Mouse (Mus musculus): ENCODE data around the gene Nxnl1.
"Not testable (repeated sequence)": the region's sequence is repeated elsewhere in the genome, so short reads cannot be mapped to it uniquely, and the experiment has no call there.

Nxnl1 gene

GRCm38 (mm10) chr8:71554644-71555043 lies 11.8 kb downstream of the Nxnl1 start:
- DNase-seq (ENCODE audit: low read depth), result no peak

GRCm38 (mm10) chr8:71554001-71554400 lies 12.4 kb downstream of the Nxnl1 start:
- no peak for DNase-seq (ENCODE audit: low read depth)

GRCm38 (mm10) chr8:71552770-71553169 lies 13.6 kb downstream of the Nxnl1 start:
- no peak for DNase-seq (ENCODE audit: low read depth)

DNA sequence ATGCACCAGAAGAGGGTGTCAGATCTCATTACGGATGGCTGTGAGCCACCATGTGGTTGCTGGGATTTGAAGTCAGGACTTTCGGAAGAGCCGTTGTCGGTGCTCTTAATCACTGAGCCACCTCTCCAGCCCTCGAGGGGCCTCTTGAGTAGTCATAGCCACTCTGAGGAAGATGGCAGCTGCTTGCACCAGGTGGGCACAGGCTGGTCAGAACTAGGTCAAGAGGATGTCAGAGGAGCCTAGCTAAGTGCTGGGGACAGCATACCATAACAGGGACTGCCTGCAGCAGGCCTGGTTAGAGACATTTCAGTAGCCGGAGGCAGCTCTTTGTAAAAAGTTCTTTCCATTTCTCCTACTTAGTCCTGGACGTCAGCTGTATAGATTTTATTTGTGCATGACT lies 15.6 kb downstream of the Nxnl1 start:
- DNase-seq (ENCODE audit: low read depth), result no peak

- DNase-seq (ENCODE audit: low read depth), result no peak
Observed at GRCm38 (mm10) chr8:71547590-71547989, 18.8 kb downstream of the Nxnl1 start.

- DNase-seq (ENCODE audit: low read depth), result no peak
Observed at GRCm38 (mm10) chr8:71545053-71545452, 21.3 kb downstream of the Nxnl1 start.

DNA sequence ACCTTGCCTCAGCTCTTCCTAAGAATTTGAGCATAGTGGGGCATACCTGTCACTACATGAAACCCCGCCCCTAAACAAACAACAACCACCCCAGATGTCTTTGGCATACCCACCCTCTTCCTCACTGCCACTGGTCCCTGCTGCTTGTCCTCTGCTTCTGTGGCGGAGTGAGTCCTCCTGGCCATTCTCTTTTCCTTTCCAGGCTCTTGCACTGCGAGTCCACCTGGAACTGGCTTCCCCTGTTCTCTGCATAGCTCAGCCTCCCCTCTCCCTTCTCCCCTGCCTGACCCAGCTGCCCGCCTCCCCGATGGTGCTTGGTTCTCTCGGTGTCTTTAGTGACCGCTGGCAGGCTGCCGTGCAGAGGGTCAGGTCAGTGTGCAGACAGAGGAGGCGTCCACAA lies 22.6 kb downstream of the Nxnl1 start:
- no peak for DNase-seq (ENCODE audit: low read depth)

DNA sequence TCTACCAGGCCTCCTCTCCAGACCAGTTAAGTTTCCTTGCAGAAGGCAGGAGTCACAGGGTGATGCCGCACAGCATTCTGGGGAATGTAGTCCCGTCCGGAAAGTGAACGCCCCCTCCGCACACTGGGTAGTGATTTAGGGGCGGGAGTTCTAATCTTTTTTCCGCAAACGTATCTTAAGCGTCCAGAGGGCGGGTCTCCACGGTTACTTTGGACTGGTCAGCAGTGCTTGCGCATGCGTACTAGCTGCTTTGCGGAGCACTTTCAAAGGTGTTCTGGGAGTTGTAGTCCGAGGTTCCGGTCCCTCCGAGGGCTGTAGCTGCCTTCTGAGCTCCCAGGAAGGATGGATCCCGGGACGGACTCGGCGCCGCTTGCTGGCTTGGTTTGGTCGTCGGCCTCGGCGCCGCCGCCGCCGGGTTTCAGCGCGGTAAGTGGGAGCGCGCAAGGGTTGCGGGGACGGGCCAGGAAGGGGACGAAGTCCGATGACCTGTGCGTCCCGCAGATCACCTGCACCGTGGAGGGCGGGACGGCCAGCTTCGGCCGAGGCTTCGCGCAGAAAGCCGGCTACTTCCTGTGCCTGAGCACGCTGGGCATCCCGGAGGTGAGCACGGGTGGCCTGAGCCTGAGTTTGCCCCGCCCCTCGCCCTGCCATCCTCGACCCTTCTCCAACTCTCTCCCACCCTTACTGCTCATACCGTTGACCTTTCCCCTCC lies 23.6 kb downstream of the Nxnl1 start, which contains the start of gene Mvb12a:
TSS of gene Mvb12a (plus strand) at position 291 of the 712 bp plus-strand sequence.
- peak; percentile 97 for DNase-seq (ENCODE audit: low read depth)

- DNase-seq (ENCODE audit: low read depth), result peak; percentile 97
Observed at GRCm38 (mm10) chr8:71537028-71537867, 29.2 kb downstream of the Nxnl1 start, which contains the start of gene Bst2. Gene Bst2 (minus strand): TSS chr8:71537456.

DNA sequence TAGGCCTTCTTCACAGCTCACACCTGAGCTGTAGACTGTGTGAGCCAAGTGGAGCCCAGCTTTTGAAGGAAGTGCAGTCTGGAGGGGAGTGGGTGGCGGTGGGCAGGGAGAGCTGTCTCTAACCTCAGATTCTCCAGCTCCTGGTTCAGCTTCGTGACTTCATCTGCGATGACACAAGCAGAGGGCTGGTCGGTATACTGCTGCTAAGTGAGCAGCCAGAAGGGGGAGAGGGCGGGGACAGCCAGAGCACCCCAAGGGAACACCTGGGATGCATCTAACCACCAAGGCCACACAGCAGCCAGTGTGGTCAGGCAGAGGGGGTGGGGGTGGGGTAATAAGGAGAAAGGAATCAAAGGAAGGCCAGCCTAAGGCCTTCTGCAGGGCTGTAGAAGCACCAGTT lies 30.7 kb downstream of the Nxnl1 start:
- no peak for DNase-seq (ENCODE audit: low read depth)

GRCm38 (mm10) chr8:71534263-71534810 lies 32.1 kb downstream of the Nxnl1 start:
- no peak for DNase-seq (ENCODE audit: low read depth)

DNA sequence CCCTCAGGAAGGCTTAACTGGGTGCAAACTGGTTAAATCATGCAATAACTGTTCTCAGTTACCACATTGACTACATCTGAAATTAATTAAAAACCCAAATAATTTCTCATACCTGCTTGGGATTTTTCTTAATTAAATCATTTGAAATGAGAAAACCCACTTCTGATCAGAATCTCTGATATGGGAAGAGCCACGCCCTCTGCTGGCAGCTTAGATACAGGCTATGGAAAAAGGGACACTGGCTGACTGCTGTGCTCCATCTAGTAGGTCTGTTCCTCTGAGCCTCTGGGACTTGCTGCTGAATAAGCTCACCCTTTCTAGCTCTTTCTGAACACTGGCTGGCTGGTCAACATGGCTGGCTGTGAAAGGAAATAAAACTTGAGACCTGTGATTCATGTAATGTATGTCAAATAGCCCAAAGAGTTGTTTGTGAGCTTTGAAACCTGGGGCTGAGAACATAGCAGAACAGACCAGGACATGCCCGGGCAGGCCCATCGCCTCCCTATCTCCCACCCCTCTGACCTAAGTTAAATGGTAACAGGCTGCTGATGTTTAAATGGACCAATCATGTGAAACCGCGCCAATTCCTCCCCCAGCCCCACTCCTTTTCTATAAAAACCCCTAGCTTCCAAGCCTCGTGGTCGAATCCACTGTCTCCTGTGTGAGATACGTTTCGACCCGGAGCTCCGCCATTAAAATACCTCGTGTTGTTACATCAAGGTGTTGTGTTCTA lies 35.5 kb downstream of the Nxnl1 start:
- not testable (repeated sequence) for DNase-seq (ENCODE audit: low read depth)

DNA sequence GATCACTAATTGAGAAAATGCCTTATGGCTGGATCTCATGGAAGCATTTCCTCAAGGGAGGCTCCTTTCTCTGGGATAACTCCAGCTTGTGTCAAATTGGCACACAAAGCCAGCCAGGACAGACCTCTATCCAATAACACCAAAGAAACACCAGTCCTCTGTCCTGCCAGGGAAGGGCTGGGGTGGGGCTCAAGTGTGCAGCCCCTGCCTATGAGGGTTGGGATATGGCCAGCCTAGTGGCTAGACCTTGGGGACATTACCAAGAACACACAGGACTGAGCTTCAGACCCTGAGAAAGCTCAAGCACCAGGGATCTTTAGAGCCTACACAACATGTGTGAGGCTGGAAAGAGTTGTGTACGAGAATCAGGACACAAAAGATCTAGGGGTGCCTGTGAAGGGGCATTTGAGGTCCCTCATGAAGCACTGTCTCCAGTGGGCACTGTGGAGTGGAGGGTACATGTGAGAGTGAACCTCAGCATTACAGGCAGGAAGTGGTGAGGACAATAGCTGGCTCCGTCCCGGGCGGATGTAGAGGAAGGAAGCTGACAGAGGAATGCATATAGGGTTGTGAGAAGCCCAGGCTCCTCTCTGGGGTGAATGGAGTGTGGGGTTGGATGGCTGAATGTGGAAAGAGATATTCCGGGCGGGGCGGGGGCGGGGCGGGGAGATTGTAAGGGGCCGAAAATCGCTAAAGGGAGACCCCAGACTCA lies 37.9 kb downstream of the Nxnl1 start:
- no peak for DNase-seq (ENCODE audit: low read depth)

- DNase-seq (ENCODE audit: low read depth), result no peak
Observed at GRCm38 (mm10) chr8:71527162-71527870, 39.1 kb downstream of the Nxnl1 start.

DNA sequence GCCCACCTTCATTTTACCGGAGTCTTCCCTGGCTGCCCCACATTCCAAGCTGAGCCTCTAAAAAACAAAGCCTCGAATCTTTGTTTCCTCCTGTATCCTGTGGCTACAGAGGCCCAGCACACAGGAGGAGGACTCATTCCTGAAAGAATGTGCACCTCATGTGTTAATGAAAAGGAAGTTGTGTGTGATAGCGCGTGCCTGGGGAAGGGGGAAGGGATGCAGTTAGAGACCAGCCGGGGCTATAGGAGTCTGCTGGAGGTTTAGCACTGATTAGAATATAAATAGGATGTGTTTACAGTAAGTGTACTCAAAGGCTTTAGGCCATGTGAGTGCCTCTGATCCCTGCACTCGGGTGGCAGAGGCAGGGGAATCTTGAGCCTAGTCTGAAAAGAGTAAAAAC lies 40.1 kb downstream of the Nxnl1 start:
- DNase-seq (ENCODE audit: low read depth), result no peak

DNA sequence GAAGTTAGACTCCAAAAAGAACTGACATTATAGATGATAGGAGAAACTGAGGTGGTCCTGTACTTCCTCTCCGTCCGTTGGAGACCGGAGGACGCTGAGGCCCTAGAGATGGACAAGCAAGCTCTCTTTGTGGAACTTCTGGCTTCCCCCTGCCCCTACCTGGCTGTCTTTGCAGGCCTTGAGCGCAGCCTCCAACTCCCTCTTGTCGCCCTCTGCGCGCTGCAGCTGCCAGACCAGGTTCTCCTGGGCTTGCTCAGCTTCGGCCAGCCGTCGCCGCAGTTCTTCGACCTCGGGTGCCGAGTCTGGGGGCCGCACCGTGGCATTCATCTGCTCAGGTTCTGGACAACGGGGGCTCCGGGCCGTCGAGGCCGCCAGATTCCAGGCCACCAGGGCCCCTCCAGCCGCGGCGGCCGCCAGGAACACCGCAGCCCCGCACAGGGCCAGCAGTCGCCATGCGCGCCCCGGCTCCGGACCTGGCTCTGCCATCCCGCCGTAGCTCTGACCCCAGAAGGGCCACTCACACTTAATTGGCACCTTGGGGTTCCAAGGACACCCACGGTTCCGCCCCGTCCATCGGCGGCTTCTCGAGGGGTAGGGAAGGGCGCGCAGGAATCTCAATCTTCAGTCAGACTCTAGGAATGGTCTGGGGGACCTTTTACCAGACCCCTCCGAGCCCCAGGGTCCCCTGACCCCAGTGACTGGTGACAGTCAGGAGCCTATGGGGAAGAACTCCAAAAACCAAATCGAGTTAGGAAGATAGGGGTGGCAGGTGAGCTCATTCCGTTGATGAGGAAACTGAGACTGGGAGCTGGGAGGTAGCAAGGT lies 41.0 kb downstream of the Nxnl1 start, which contains the start of gene Ccdc194:
TSS of gene Ccdc194 (minus strand) at position 486 of the 825 bp plus-strand sequence.
- no peak for DNase-seq (ENCODE audit: low read depth)

DNA sequence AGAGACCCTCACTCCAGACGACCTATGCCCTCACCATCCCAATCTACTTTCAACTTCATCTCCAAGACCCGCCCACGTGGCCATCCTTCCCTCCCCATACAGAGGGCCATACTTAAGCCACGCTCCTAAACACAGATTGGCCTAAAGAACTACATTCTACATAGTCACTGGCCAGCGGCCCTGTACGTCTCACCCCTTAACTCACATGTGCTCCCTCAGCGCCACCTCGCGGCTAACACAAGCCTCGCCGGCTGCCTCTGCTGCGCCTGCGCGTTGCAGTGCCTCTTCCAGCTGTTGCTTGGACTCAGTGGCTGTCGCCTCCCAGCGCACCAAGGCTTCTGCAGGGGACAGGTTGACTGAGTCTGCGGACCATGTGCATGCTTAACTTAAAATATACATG lies 44.8 kb downstream of the Nxnl1 start:
- DNase-seq (ENCODE audit: low read depth), result peak; percentile 93

DNA sequence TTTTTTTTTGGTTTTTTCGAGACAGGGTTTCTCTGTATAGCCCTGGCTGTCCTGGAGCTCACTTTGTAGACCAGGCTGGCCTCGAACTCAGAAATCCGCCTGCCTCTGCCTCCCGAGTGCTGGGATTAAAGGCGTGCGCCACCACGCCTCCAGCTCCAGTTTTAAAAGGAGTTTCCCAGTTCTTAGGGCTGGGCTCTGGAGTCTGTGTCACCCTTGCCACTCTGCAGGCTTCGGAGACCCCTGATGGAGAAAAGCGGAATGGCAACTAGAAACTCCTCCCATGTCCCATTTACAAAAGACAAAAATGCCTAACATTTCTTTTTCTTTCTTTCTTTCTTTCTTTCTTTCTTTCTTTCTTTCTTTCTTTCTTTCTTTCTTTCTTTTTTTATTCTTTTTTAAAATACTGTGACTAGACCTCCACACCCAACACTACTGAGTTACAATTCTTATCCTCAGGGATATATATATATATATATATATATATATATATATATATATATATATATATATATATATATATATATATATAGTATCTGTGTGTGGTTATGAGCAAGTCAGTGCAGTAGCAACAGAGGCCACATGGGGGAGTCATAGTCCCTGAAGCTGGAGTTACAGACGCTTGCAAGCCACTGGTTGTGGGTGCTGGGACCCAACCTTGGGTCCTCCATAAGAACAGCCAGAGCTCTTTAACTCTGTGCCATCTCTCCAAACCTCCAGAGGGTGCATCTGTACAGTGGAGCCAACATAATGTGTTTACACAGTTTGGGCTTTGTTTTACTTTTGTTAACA lies 47.2 kb downstream of the Nxnl1 start:
- DNase-seq (ENCODE audit: low read depth), result peak; percentile 65

DNA sequence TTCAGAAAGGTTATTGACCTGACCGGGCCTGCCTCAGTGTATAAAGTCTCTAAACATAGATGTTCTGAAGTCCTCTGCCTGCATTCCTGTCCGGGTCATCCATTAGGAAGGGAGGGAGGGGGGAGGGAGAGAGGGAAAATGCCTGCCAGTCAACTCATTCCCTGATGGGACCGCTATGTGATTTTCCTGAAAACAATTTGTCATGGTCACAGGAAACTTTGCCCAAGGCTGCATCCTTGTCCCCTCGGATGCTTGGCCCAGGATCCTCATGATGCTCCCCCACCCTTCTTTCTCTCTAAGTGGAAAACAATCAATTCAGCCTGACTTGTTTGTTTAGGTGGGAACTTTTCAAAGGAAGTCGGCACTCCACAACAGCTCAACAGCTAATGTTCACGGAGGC lies 49.6 kb downstream of the Nxnl1 start:
- no peak for DNase-seq (ENCODE audit: low read depth)

Measured in c-Kit-positive CD71-negative TER-119-negative erythroid progenitor cells, embryonic 14.5 days (primary cell).